Mouse (Mus musculus) common myeloid progenitor, adult 5-6 weeks (primary cell): Measurements from ENCODE around the gene Polk. TPM values are rescaled to one million over a fixed set of nuclear protein-coding genes. Genes with fewer than 3 reads are reported as not detected.

ENCODE experiments used
- ATAC-seq: replicated peaks from 2 replicates; pipeline ENCODE4 v1.8.0; 2016; ENCODE audit warnings: low read depth, mild to moderate bottlenecking, moderate TSS enrichment, inconsistent platforms; ENCODE audit not compliant: poor library complexity, severe bottlenecking
- total RNA-seq: library from RNA; stranded (forward); fragments of 200-1000, 187-1606 nt; gene quantifications from 2 replicates; pipeline ENCODE4 v1.2.3, GENCODE M21; 2017

The Polk gene
- total RNA-seq, 1 experiment from 2014 or later, result 16.3 TPM

DNA sequence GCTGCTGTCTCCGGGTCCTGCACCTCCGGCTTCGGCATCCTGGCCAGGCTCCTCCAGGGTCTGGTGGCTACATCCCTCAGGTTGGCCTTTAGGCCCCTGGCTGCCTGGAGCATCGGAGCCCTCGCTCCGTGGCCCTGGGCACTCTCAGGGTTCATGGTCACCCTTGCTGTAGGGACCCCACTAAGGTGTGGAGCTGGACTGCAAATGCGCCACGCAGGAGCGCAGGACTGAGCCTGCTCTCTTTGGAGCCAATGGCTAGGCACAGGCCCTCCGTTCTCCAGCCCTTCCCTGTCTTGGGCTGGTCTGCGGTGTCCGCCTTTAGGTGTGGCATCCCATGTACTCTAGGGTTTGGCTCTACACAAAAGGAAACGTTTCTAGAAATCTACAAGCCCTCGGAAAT, 71.4 kb downstream of the Polk start, which contains the start of gene Ankdd1b:
Gene Ankdd1b (minus strand): TSS at position 242 of the 400 bp plus-strand sequence.
- no peak for ATAC-seq

DNA sequence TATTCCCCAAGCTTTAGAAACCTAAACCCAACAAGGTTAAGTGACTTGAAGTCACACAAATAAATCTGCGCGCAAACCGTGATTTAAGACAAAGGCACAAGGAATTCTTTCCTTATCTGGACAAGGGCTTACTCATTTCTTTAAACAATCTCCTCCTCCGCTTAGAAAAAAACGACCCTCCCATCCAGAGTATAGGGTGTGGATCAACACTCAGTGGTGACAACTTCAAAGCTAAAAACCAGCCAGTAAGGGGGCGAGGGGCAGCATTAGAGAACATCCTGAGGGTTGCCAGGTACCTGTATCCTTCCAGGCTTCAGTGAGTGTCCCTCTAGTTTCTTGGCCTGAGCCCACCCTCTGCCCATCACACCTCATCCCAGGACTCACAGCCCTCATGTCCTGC, 71.8 kb downstream of the Polk start:
- no peak for ATAC-seq

DNA sequence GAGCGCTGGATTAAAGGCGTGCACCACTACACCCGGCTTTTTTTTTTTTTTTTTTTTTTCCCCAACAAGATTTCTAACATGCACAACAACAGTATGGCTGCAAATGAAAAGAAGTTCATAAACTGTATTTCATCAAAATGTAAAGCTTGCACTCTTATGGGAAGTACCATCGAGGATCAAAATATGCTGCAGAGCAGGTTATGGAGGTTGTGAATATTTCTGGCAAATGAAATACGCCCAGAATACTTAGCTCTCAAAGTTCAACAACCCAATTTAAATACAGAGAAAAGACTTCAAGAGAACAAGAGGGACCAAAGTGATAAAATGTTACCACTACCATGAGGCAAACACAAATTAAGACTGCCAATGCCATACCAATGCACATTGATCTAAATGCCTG, 73.7 kb downstream of the Polk start:
- no peak for ATAC-seq

DNA sequence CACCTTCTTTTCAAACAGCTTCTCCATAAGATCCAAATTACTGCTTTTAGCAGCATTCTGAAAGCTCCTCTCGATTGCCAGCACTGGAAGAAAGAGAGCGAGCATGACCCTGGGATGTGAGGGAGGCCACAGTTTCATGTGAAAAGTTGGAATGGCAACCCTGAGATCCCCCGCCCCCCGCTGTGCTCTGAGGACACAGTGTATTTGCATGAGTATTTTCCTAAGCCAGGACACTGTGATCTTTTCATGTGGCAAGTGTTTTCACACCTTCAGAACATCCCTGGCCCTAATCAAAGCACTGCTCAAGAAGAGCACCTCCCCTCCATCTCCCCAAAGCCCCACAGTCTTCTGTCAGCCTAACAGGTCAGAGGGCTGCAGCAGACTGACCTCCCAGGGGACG, 77.1 kb downstream of the Polk start:
- ATAC-seq, result no peak

DNA sequence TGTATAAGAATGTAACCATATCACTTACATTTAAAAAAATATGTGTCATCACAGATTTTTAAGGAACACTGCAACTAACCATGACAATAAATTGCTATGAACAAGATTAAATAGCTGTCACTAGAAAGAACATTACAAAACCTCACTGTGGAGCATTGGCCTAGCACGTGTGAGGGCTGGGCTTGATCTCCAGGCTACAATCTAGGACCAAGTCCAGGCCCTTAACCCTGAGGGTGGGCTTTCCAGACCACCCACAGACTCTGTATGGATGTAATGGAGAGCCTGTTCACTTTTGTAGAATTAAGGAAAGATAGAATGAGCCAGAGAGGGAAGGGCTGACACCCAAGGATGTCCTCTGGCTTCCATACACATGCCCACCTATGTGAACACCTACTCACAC, 79.7 kb downstream of the Polk start:
- no peak for ATAC-seq

DNA sequence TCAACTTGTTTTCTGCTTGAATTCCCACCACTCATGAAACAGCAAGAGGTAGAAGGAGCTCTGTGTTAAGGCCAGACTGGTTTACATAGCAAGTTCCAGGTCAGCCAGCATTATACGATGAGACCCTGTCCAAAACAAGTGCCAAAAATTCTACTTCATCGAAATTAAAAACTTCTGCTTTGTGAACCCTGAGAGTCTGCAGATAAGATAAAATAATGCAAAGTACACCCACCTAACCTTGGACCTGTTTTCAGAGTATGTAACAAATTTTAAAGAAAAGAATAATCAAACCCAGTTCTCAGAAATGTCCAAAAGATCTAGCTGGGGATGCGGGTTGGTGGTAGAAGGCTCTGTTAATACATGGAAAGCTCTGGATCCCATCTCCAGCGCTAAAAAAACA, 83.8 kb downstream of the Polk start:
- no peak for ATAC-seq

DNA sequence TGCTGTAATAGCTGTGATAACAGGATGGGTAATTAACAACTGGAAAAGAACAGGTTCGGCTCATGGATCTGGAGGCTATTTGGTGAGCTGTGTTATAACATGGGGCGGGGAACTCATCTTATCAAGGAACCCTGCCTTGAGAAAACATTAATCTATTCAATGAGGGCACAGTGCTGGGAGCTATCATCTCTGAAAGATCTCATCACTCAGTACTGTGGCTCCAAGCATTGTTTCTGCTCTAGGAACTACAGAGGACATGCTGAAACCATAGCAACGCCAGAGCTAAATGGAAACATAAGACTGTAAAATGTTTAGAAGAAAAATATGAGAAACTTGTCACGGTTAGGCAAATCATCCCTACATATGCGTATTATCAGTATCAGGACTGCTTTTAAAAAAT, 84.4 kb downstream of the Polk start:
- ATAC-seq, result no peak

DNA sequence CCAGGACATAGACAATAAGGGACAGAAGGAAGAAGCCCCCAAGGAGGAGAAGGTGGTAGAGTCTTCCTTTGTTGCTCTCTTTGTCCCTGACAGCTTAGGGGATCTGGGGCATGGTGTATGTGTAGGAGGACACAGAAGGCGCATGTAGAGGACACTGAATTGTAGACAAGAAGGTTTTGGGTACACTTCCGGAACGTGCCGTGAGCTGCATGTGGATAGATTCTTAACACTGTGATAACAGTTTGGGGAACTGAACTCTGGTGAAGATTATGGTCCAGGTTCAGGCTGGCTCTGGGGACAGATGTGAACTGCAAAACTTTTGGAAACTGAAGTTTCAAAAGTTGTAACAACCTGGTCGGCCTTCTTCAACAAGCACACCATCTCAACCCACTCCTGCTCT, 84.8 kb downstream of the Polk start:
- ATAC-seq, result no peak

DNA sequence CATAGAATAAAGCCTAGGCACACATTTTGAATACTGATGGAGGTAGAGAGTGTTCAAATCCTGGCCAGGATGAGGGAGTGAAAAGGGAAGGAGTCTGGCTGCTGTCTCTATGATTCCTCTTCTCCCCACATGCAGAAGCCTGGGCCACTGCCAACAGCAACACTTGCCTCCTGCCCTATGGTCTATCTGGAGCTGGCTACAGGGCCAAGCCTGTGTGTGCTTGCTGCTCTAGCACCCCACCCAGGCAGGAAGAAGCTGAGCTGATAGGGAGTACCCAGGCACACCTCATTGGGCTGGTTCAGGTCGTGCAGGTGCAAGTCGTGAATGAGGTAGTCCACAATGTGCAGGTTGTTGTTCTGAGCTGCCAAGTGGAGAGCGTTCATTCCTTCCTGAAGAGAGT, 88.1 kb downstream of the Polk start:
- no peak for ATAC-seq

DNA sequence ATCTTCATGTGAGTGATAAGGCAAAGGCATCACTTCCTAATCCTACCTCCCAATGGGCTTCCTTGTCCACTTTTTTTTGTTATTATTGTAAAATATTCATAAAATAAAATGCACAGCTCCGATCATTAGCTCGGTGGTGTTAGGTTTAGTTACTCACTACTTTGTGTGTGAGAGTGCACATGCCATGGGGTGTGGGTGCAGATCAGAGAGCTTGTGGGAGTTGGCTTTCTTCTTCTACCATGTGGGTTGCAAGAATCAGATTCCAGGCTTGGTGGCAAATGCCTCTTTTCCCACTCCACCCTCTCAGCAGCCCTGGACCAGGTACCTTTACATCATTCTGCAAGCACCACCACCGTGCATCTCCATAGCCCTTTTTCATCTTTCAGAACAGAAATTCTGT, 89.8 kb downstream of the Polk start:
- no peak for ATAC-seq

DNA sequence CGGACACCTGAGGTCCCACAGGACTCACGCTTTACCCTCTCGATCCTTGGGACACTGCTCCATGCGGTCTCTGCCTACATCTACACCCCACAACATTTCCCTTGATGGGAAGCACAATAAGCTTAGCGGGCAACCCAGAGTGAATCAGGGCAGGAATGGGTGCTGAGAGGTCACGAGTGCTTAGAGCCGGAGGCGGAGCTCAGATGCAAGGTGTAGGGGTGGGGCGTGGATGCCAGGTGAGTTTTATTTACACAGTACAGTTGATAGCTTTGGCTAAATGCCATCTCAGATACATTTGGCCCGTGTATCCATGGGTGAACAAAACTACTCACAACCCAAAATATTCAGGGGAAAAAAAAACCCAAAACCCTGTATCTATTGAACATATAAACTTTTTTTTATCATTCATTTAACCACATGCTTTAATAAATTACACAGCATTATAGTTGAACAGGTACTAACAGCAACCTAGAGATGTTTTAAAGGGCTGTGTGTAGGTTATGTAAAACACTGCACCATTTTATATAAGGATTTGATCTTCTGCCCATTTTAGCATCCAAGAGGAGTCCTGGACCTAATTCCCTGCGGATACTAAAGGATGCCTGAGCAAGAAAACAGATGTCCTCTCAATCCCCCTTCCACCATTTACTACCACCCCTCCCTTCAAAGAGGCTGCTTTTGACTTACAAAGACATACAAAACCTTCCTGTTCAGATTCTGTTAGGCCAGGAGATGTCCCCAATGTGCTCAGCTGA, 90.8 kb downstream of the Polk start:
- ATAC-seq, result no peak

DNA sequence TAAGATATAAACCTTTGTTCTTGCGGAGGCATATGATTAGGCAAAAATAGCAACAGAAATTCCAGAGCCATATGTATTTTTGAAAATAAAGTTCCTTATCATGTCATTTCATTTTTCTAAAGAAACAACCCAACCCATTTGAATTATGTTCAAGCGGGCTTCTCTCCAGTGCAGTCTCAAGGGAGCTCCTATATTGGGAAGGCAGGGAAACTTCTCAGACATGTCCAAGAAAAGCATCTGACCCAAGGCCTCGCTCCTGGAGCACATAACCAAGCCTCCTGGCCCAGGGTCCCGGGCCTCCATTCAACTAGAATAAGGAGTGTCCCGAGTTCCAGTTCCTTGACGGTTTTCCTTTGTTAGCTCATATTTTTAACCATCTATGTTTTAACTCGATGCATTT, 91.5 kb downstream of the Polk start:
- ATAC-seq, result no peak

DNA sequence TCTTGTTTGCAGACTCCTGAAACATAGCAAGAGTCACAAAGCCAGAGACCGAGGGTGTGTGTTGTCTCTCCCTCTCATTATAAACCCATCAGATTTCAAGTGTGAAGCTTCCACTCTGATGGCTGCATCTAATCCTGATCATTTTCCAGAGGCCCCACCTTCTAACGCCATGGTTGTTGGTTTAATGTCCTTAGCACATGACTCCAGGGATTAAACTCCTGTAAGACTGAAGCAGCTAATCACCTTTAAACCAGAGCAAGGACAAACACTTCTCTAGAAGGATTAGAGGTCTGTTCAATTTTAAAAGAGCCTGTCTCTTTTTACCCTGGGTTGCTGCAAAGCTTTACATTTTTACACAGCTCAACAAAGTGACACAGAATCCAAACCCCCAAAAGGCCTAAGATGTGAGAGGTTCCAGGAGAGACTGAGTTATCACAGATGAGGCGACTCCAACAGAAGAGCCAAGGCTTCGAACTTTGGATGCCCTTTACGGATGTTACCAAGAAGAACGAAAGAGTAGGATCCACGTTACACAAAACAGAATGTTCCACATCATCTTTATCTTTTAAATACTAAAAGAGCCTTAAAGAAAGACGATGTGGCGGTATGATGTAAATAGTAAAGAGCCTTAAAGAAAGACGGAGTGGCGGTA, 92.0 kb downstream of the Polk start:
- no peak for ATAC-seq

DNA sequence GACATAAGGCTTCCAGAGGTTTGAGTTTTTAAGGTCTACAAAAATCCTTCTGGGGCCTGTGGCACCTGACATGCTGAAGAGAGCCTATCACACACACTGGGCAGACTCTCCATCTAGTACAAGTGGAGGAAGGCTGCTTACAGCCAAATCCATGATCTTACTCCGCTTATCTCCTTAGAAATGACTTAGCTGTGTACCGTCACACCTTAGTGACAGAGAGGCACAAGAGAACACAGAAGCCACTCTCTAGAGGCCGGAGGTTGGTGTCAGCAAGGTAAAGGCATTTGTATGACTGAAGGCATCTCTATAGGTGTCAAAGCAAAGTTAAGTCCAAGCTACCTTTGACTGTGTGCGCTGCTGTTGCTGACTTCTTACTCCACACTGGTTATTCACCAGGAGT, 101.9 kb downstream of the Polk start:
- ATAC-seq, result no peak

DNA sequence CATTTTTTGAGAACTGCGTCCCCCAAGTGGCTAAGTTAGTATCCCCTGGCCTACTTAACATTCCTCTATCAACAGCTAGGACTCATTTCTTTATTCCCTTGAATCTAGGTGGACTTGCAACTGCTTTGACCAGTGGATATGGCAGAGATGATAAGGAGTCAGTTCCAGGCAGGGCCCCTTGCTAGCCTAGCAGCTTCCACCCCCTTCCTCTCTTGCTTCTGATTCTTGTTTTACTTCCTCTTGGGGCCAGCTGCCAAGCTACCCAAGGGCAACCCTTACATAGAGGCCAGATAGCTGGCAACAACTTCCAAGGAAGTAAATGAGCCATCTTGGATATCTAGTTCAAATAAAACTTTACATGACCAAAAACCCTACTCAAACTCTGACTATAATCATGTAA, 105.5 kb downstream of the Polk start:
- peak; percentile 47 for ATAC-seq

DNA sequence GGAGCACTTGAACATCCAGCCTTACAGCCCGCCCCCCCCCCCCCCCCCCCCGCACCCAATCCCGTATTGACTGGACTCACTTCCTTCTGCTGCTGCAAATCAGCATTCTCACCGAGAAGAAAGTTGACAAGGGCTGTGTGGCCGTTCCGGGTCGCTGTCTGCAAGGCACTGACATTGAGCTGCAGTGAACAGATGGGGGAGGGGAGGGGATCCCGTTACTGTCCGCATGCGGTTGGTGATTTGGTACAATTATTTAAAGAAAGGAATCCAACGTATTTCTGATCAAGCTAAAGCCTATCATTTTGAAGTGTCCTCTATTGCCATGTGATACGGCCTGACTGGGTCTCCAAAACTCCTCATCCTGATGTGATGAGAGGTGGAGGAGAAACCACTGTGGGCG, 106.6 kb downstream of the Polk start:
- no peak for ATAC-seq

DNA sequence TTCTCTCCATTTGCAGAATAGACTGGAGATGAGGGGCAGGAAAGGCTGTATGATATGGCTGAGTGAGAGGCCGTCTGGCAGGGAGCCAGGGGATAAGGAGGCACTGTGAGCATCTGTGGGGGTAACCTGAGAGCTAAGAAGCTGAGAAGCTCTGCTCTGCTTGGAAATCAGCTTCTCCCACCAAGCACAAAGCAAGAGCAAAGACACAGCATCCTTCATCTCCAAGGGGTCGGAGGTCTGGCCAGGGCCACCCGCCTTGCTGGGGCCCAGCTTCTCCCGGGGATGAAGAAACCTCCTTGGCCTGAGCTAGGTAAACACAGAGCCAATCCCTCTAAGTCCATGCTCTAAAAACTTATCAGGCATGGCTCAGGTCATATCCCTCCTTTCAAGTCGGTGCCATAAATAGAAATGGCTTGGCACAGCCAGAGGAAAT, 107.5 kb downstream of the Polk start:
- no peak for ATAC-seq

DNA sequence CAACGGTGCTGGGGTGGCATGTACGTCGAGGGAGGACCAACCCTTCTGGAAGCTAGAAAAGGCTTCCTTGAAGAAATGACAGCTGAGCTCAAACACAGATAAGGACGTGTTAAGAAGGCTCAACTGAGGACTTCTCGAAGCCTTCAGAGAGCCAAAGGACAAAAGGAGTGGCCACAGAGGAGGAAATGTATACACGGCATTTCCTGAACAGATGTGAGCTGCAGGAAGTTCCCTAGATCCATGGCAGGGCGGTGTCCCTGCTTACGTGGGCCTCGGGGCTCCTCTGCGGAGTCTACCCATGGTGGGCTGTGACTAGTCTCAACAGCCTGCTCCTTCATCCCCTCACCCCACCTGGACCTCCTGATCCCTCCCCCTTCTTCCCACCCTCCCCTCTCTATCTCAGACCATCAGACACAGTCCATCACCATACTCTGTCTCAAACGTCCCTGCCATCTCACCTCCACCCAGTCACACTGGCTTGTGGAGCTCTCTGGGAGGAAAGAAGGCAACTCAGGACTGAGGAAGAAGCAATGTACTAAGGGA, 108.7 kb downstream of the Polk start:
- ATAC-seq, result peak; percentile 71

DNA sequence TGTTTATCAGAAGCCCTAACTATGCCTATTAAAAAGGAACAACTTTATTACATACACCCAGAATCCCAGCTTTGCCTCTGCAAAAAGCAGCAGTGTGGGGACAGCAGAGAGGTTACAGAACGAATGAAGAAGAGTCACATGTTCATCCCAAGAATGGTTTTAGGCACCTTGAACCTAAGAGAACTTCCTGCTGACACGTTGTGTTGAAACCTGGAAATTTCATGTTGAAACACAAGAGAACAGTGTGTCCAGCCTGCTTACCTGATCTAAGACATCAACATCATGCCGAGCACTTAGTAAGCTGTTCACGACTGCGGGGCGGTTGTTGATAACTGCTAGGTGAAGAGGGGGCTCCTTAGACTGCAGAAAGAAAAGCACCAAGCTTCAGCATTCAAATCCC, 109.3 kb downstream of the Polk start:
- ATAC-seq, result no peak

DNA sequence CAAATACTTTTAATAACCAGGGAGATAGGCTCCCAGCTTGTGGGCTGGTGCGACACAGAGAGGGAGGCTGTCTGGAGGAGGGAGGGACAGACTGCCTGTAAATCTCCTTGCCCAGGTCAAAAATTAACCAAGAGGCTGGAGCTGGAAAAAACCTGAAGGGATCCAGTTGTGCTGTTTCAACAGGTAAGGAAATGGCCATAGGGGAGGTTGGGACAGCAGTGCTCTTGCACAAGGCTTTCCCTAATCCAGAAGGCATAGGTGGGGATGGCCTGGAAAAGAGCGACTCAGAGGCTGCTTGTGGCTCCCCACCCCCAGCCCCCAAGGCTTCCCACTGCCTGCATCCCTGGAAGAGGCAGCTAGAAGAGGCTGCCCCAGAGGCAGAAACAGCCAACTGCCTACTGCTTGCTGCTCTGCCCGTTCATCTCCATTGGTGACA, 110.0 kb downstream of the Polk start:
- no peak for ATAC-seq

DNA sequence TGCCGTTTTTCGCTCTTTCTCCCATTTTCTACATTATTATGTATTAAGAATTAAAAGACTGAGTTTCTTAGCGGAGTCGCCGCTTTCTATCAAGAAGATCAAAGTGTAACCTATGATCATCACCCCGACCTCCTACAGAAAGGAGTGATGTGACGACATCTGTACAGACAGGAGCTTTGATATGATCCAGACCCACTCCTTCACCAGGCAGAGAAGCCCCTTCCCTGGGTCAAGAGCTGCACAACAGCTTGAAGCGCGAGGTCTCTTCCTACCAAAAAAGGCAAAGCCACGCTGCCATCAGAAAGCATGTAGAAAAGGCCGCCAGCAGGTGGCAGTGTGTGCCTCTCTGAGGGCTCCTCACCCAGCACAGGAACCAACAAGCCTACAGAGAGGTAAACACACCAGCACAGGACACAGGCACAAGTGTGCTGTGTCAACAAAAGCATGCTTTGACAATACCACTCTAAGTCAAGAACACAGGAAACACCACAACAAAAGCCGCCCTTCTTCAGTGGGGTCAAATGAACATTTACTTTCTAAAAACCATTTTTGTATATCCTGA, 110.7 kb downstream of the Polk start:
- peak; percentile 80 for ATAC-seq
